Mouse (Mus musculus): ENCODE measurements around the gene Mmp24. TPM values are rescaled to one million over a fixed set of nuclear protein-coding genes. Genes with fewer than 3 reads are reported as not detected.

Mmp24 gene
- total RNA-seq, 4 experiments from 2014 or later: not detected

GRCm38 (mm10) chr2:155852536-155852935 lies 77.4 kb downstream of the Mmp24 start:
- no peak for DNase-seq (ENCODE audit: low spot score in 2 of 2)

DNA sequence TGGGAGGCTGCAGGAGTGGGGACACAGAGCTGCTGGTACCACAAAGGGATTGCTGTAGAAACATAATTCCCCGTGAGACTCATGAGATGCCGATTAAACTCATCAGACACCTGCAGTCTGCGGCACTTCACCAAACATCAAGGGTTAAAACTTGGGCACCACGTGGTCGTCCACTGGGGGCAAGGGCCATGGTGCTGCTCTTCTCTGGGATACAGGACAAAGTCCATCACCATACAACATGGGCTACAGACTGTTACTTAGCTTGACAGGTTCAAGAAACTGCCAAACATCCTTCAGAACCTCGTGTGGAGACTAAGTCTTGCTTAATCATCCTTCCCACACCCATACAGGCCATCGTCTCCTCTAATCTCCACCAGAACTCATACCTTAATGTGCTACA lies 85.0 kb downstream of the Mmp24 start:
- no peak for DNase-seq (ENCODE audit: low spot score in 2 of 2)

GRCm38 (mm10) chr2:155861581-155861980 lies 86.4 kb downstream of the Mmp24 start:
- no peak for DNase-seq (ENCODE audit: low spot score in 2 of 2)

GRCm38 (mm10) chr2:155862573-155863300 lies 87.6 kb downstream of the Mmp24 start:
- no peak for DNase-seq (ENCODE audit: low spot score in 2 of 2)

DNA sequence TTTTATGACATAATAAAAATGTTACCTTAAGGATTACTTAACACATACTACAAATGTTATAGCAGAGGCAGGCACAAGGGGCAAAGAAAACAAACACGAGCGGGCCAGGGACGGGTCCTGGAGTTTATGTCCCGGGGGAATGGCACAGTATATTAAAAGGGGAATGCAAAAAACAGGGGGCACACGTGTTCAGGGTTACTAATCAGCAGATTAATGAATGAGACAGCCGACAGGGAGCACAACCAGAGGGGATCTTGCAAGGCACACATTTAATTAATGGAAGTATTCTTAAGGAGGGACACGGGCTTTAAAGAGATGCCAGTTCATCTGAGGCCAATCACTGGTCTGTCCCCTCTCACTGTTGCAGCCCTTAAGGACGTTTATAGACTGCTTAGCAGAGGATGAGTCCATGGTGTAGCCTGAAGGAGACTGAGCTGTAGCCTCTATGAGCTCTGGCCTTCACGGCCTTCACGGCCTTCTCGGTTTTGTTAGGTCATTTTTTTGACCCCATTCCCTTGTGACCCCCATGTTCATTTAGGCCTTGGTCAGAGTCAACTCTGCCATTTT lies 88.2 kb downstream of the Mmp24 start:
- DNase-seq (ENCODE audit: low spot score in 2 of 2): no peak

Other genes starting within 250 kb of the Mmp24 start
- gene Gss, start 182.5 kb upstream of the Mmp24 start, total RNA-seq (2022): 1 to 10 TPM; 5.2 to 6.2 (median 5.6) TPM
- gene Myh7b, start 164.1 kb upstream of the Mmp24 start, total RNA-seq (2022): 1 to 10 TPM; 2.8 to 4.8 (median 3.3) TPM
- 100 to 1,000 TPM in 3 of 4 experiments, 10 to 100 TPM in 1; 95.4 to 104 (median 101) TPM for gene Trpc4ap, start 83.0 kb upstream of the Mmp24 start, total RNA-seq (2022)
- gene Edem2, start 45.9 kb upstream of the Mmp24 start, total RNA-seq (2022): 1 to 10 TPM; 3.1 to 4.5 (median 3.8) TPM
- gene Gm17581, start 39.5 kb upstream of the Mmp24 start, total RNA-seq (2022): not detected
- 10 to 100 TPM in 1 of 4 experiments, 1 to 10 TPM in 3; 5.1 to 10.2 (median 7.5) TPM for gene Procr, start 24.2 kb upstream of the Mmp24 start, total RNA-seq (2022)
- 10 to 100 TPM; 23.2 to 31.3 (median 27.6) TPM for gene BC029722, start 44.1 kb downstream of the Mmp24 start, total RNA-seq (2022)
- 10 to 100 TPM; 44.3 to 49.9 (median 48.6) TPM for gene Eif6, start 51.6 kb downstream of the Mmp24 start, total RNA-seq (2022)
- not detected for gene Fam83c, start 59.5 kb downstream of the Mmp24 start, total RNA-seq (2022)
- gene Uqcc1, start 155.0 kb downstream of the Mmp24 start, total RNA-seq (2022): 100 to 1,000 TPM; 154 to 182 (median 168) TPM
- gene Gm15557, start 165.4 kb downstream of the Mmp24 start, total RNA-seq (2022): not detected
- under 1 TPM in 2 of 4 experiments, not detected in 2; 0.16 to 0.19 TPM for gene Gdf5, start 170.0 kb downstream of the Mmp24 start, total RNA-seq (2022)
- 1 to 10 TPM; 4.1 to 4.5 (median 4.2) TPM for gene Cep250, start 181.1 kb downstream of the Mmp24 start, total RNA-seq (2022)
- under 1 TPM in 2 of 4 experiments, not detected in 2; 0.54 to 0.76 TPM for gene 6430550D23Rik, start 232.6 kb downstream of the Mmp24 start, total RNA-seq (2022)
- 10 to 100 TPM; 42.5 to 54.4 (median 49.1) TPM for gene Ergic3, start 232.7 kb downstream of the Mmp24 start, total RNA-seq (2022)